Mouse (Mus musculus) bone marrow, adult 2 months (tissue): Measurements from ENCODE around the gene Sema4f.

Experiments
- CTCF ChIP-seq: fragments of 200-500 bp; IDR thresholded peaks from 2 replicates; pipeline ENCODE4 v1.5.1; 2011; ENCODE audit warnings: low read length, control low read depth; ENCODE audit not compliant: control insufficient read depth, insufficient read depth
- POLR2A ChIP-seq: fragments of 200-500 bp; IDR thresholded peaks from 2 replicates; pipeline ENCODE4 v1.6.1; 2011; ENCODE audit warnings: low read depth, mild to moderate bottlenecking, control low read depth, low read length, borderline replicate concordance; ENCODE audit not compliant: control insufficient read depth

GRCm38 (mm10) chr6:82898227-82898626 is 41.3 kb downstream of the Sema4f start:
- TF ChIP-seq POLR2A (no peak), CTCF (no peak)
